Mouse (Mus musculus) lung, adult 2 months (tissue): ENCODE results near the gene Ccdc149. TPM values are rescaled to one million over a fixed set of nuclear protein-coding genes. Genes with fewer than 3 reads are reported as not detected.

ENCODE experiments used
- DNase-seq: peaks from one replicate; pipeline ENCODE4 v3.0.0; 2022
- H3K4me1 ChIP-seq: fragments of 200-500 bp; 2 replicates; pipeline ENCODE4 v1.6.1; 2011; ENCODE audit warnings: low read length; ENCODE audit not compliant: control insufficient read depth, insufficient read depth
- H3K4me3 ChIP-seq: fragments of 200-500 bp; replicated peaks from 2 replicates; pipeline ENCODE3; 2011; ENCODE audit warnings: low read depth, mild to moderate bottlenecking, control low read depth, low read length; ENCODE audit errors: extremely low read depth
- CTCF ChIP-seq: fragments of 200-500 bp; IDR thresholded peaks from 2 replicates; pipeline ENCODE4 v1.5.1; 2011; ENCODE audit warnings: mild to moderate bottlenecking, low read length, control low read depth; ENCODE audit not compliant: insufficient read depth
- POLR2A ChIP-seq: fragments of 200-500 bp; IDR thresholded peaks from 2 replicates; pipeline ENCODE4 v1.6.1; 2011; ENCODE audit warnings: low read depth, mild to moderate bottlenecking, control low read depth, low read length, borderline replicate concordance; ENCODE audit errors: extremely low read depth
- WGBS: fragments of 180-500 bp; shearing (Covaris S2); methylation state at CpG from one replicate; pipeline ENCODE4 v1.1.7; 2018; 5-methylcytosine and 5-hydroxymethylcytosine counted together
- polyA plus RNA-seq: library from polyadenylated mRNA; depleted of rRNA; stranded (reverse); fragments of >200 nt; gene quantifications from 2 replicates; pipeline ENCODE4 v1.2.3, GENCODE M21; 2012

The Ccdc149 gene
- polyA plus RNA-seq, 1 experiment, result 2.5 TPM

DNA sequence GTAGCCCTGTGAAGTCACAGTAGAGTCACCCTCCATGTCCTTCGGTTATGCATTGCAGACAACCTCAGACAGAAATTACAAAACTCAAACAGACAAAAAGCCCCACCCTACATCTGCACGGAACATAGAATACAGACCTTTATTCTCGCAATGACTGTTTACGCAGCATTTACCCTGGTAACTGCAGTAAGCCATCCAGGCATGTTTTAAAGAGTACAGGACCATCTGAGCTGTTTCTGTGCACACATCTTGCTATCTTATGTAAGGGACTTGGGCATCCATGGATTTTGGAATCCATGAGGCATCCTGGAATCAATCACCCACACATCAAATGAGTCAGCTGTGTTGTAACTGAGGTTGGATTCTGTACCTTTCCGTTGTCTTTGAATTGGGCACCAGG lies 105.4 kb downstream of the Ccdc149 start:
- H3K4me3 ChIP-seq, result no peak overlapping the region
- WGBS, result 78% methylated on average over 5 of the region's 5 CpGs
- no peak for DNase-seq
- no peak for TF ChIP-seq CTCF
- no peak for TF ChIP-seq POLR2A
- H3K4me1 ChIP-seq, result peaks cover 5% of the 10 kb centered on the region; the same call in 1 of the 2 replicates

DNA sequence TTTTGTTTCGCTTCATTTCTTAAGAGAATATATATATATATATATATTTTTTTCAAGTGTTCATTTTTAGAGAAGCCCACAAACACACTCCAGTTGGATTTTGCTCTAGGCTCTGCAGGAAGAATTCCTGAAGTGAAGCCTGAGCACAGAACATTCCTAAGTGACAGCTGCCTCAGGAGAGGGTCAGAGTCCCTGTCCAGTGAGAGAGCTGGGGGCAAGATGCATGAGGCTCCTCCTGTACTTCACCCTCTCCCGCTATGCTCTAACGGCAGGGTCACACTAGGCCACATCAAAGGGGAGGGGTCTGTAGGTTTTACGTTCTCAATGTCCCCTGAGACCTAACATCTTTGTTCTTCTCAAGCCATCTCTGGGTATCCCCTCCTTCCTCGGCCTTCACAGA lies 106.8 kb downstream of the Ccdc149 start:
- 56% methylated on average over 5 of the region's 5 CpGs for WGBS
- TF ChIP-seq CTCF, result no peak
- no peak for TF ChIP-seq POLR2A
- DNase-seq, result no peak
- Histone ChIP-seq H3K4me1 (peaks cover 10% of the 10 kb centered on the region), H3K4me3 (peak overlapping the region; percentile 52)

DNA sequence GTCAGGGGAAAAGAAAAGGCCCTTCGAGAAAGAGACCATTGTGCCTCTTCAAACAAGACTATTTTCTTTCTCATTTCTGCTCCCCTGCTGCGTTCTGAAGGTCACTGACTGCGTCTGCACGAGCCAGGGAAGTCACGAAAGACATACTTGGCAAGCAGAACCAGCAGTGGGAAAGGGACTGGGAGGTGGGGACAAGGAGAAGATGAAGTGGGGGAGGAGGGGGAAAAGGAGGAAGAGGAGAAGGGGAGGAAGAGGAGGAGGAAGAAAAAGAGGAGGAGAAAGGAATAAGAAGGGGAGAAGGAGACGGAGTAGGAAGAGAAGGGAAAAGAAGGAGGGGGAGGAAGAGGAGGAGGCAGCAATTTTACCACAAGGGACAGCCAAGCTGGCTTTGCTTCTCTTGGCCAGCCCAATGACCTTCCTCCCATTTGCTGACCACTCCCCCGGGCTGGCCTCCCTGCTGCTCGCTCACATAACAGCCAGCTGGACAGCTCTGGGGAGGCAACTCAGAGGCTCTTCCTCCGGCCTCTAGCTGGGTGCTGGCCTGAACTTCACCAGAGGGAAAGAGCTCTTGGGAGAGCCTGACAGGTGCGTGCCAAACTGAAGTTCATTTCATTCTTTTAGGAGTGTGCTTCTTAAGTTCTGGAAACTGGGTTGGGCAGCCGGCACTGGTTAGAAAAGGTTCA lies 107.7 kb downstream of the Ccdc149 start, which contains the start of gene Sod3:
TSS of gene Sod3 (plus strand) at position 324 of the 683 bp plus-strand sequence.
- DNase-seq, result peak; percentile 20
- 17% methylated on average over 11 of the region's 11 CpGs for WGBS
- peak within 1 kb of the TSS; percentile 63 for H3K4me3 ChIP-seq
- no peak for TF ChIP-seq CTCF
- peak; percentile 68; the same call in 1 of the 2 replicates for TF ChIP-seq POLR2A
- peaks cover 10% of the 10 kb centered on the region for H3K4me1 ChIP-seq

DNA sequence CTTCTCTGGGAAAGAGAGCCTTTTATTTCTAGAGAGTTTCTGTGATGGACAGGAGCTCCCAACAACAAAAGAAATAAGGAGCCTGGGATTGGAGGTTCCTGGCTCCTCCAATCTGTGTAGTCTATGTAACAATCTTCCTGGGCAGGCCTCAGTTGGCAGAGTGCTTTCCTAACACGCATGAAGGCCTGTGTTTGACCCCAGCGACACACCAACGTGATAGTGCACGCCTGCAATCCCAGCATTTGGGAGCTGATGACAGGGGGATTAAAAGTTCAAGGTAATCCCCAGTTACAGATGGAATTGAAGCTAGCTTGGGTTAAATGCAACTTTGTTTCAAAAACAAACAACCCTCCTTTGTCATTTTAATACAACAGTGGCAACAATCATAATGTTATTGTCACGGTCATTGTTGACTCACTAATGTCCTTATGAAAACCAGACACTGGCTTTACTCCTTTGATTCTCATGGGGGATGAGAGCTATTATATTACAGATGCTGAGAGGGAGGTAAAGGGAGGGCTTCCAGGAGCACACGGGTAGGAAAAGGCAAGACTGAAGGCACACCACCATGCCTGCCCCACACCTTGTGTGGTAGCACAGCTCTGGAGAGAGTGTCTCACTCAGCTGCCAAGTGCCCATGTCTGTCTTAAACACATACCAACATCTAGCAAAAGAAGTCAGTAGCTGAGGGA lies 108.4 kb downstream of the Ccdc149 start:
- TF ChIP-seq CTCF, result no peak
- no peak for TF ChIP-seq POLR2A
- Histone ChIP-seq H3K4me3 (no peak overlapping the region), H3K4me1 (peaks cover 10% of the 10 kb centered on the region)
- DNase-seq, result no peak
- WGBS, result 72% methylated on average over 6 of the region's 6 CpGs

DNA sequence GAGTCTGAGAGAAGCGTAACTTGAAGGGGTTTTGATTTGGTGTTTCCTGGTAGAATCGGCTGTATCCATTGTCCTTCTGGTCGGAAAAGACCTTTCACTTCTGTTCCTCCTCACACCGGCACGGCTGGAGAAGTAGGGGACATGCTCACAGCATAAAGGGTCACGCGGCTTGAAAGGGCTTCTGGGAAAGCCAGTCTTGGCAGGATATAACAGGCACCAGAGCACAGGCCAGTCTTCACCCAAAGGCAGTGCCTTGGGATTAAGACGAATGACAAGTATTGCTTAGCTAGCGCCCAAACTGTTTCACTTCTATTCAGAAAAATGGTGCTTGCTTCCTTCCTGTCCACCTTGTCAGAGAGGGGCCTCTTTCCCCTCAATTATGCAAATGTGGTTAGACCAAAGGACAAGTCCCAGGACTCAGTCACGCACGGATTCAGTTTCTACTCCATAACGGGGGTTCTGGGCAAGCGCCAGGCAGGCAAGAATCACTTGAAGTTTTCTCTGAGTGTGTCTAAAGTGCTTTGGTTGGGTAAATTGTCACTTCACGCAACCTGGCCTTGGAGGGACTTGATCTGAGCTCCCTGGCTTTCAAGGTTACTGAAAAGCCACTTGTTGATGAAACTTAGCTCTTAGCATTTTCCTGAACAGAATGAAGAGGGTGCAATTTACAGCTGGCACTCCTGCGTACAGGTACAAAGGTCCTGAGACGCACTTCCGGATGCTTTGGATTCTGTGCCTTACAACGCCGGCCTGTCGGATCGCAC lies 110.9 kb downstream of the Ccdc149 start:
- WGBS, result 44% methylated on average over 21 of the region's 21 CpGs

DNA sequence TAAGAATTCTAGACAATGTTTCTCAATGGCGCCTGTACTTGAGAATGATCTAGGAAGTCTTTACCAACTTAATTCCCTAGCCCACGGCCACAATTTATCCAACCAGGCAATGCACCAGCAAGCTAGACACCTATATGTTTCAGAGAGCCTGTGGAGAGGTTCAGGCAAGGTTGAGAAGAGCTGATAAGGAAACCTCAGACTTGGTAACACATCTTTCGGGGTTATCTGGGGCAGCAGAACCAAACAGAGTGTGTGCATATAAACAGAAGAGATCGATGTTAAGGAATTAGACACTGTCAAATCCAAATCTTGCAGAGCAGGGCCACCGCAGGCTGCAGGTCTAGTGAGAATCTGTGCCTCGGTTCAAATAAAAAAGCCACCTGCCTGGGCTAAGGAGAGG lies 113.2 kb downstream of the Ccdc149 start:
- Histone ChIP-seq H3K4me1 (peaks cover 6% of the 10 kb centered on the region), H3K4me3 (no peak overlapping the region)
- 72% methylated on average over 6 of the region's 6 CpGs for WGBS
- no peak for DNase-seq
- TF ChIP-seq POLR2A, result no peak
- TF ChIP-seq CTCF, result no peak

More for the DNA sequence above, 110.9 kb downstream of the Ccdc149 start:
- Histone ChIP-seq H3K4me1 (peaks cover 10% of the 10 kb centered on the region), H3K4me3 (peak overlapping the region; percentile 4)
- DNase-seq, result no peak
- TF ChIP-seq POLR2A, result no peak
- no peak for TF ChIP-seq CTCF

DNA sequence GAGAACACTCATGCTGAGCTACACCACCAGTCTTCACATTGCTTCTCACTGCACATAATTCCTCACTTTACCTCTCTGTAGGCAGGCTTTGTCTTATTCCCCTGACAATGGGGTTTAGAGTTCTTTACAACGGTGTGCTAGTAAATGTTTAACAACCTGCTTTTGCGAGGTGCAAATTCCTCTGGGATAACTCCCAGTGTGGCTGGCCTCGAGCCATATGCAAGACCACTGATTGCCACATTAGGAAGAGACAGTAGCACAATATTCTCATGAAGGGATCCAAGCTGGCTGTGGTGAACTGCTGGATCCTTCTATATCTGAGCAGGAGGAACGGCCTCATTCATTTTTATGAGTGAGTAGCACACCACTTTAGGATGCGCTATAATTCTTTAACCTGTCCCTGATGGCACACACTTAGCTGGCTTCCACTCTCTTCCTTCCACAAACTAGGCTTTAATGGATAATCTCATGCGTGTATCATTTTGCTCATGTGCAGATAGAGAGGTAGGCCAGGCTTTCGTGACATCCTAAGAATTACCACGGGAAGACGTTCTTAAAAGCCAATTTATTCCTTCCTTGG lies 114.1 kb downstream of the Ccdc149 start:
- Histone ChIP-seq H3K4me3 (no peak overlapping the region), H3K4me1 (peaks cover 5% of the 10 kb centered on the region)
- 67% methylated on average over 9 of the region's 9 CpGs for WGBS
- TF ChIP-seq CTCF, result no peak
- no peak for DNase-seq

DNA sequence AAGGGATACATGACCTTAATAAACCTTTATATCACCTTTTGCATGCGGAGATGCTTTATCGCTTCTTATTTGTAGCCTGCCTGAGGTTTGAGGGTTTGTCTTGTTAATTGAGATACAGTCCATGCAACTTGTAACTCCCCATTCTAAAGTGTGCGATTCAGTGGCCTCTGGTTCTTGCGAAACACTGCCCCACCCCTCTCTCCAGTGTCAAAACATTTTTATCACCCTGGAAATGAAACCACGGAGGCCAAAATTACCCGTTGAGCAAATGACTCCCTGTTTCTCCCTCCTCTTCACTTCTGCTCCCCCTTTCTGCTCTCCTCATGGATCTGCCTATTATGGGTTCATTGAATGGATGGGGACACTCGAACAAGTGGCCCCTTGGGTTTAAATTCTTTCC lies 115.7 kb downstream of the Ccdc149 start:
- no peak for TF ChIP-seq POLR2A
- TF ChIP-seq CTCF, result no peak
- peaks cover 5% of the 10 kb centered on the region for H3K4me1 ChIP-seq
- H3K4me3 ChIP-seq, result no peak overlapping the region
- DNase-seq, result peak; percentile 16
- 57% methylated on average over 7 of the region's 7 CpGs for WGBS

DNA sequence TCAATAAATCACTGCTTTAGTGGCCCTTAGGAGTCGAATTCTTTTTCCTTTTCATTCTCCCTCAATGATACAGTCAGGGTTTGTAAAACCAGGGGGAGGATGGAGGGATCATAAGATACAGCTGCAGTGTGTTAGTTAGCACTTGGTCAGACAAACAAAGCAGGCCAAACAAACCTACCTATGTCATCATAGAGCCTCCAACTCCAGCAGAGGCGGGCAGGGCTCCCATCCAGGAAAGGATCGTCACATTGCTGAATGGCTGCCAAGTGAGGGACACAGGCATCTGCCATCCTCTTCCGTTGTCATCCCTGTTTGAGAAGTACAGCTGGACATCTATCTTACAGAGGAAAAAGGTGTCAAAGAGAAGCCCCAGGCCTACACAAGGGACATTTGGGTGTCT lies 116.9 kb downstream of the Ccdc149 start:
- H3K4me1 ChIP-seq, result no peaks in the 10 kb centered on the region
- WGBS, result 40% methylated on average over 4 of the region's 4 CpGs
- no peak for TF ChIP-seq POLR2A
- TF ChIP-seq CTCF, result no peak
- no peak for DNase-seq
- H3K4me3 ChIP-seq, result no peak overlapping the region
